Mouse (Mus musculus): ENCODE measurements around the gene Olfr723. TPM values are rescaled to one million over a fixed set of nuclear protein-coding genes. Genes with fewer than 3 reads are reported as not detected.
"Not testable (repeated sequence)": the region's sequence is repeated elsewhere in the genome, so short reads cannot be mapped to it uniquely, and the experiment has no call there.

Gene Olfr723
- polyA plus RNA-seq (2015; fragmentation: Nextera tagmentation; extraction: Ambion mirVana) = not detected in 2 replicates

GRCm38 (mm10) chr14:49931687-49932086 lies at the start of gene Olfr723:
Gene Olfr723 (minus strand): TSS chr14:49931787.
- ATAC-seq (replicated peaks; ENCODE audit: low FRiP score, low read depth); H3K27me3 ChIP-seq (ENCODE audit: insufficient read depth, low read length); H3K4me2 ChIP-seq (ENCODE audit: low read length); H3K4me1 ChIP-seq (replicated peaks; ENCODE audit: insufficient read depth, low read length); DNase-seq (ENCODE audit: low spot score); H3K36me3 ChIP-seq (ENCODE audit: insufficient read depth, low read length); H3K9me3 ChIP-seq (replicated peaks; ENCODE audit: low read length); H3K9ac ChIP-seq (ENCODE audit: low read depth, low read length); H3K27ac ChIP-seq; H3K4me3 ChIP-seq (replicated peaks; ENCODE audit: low read depth, low read length): not testable (repeated sequence)

- H3K36me3 ChIP-seq (ENCODE audit: insufficient read depth, low read length); H3K9ac ChIP-seq (ENCODE audit: low read depth, low read length); H3K4me1 ChIP-seq (replicated peaks; ENCODE audit: insufficient read depth, low read length); H3K9me3 ChIP-seq (replicated peaks; ENCODE audit: low read length); DNase-seq (ENCODE audit: low spot score); H3K4me2 ChIP-seq (ENCODE audit: low read length); H3K27ac ChIP-seq; H3K27me3 ChIP-seq (ENCODE audit: insufficient read depth, low read length); ATAC-seq (replicated peaks; ENCODE audit: low FRiP score, low read depth); H3K4me3 ChIP-seq (replicated peaks; ENCODE audit: low read depth, low read length): not testable (repeated sequence)
- 70% methylated on average over 1 of the region's 1 CpGs for WGBS
Measured at GRCm38 (mm10) chr14:49963174-49963573, 31.6 kb upstream of the Olfr723 start, which contains the start of gene Olfr724. Gene Olfr724 (minus strand): TSS chr14:49963274.

- Histone ChIP-seq H3K9ac (ENCODE audit: low read depth, low read length) (no peak overlapping the region), H3K9me3 (replicated peaks; ENCODE audit: low read length) (no peaks in the 10 kb centered on the region), H3K4me1 (replicated peaks; ENCODE audit: insufficient read depth, low read length) (no peaks in the 10 kb centered on the region), H3K4me3 (replicated peaks; ENCODE audit: low read depth, low read length) (no peak overlapping the region), H3K36me3 (ENCODE audit: insufficient read depth, low read length) (no peaks in the 10 kb centered on the region), H3K27me3 (ENCODE audit: insufficient read depth, low read length) (no peaks in the 10 kb centered on the region), H3K27ac (no peak overlapping the region), H3K4me2 (ENCODE audit: low read length) (no peak overlapping the region)
- 38% methylated on average over 2 of the region's 2 CpGs for WGBS
- DNase-seq (ENCODE audit: low spot score) = no peak
- no peak for ATAC-seq (replicated peaks; ENCODE audit: low FRiP score, low read depth)
- no peak for TF ChIP-seq CTCF (IDR thresholded peaks at IDR 0.05; ENCODE audit: low read depth)
Measured at GRCm38 (mm10) chr14:49955890-49956289, 24.3 kb upstream of the Olfr723 start.

GRCm38 (mm10) chr14:49901899-49902298 lies 29.7 kb downstream of the Olfr723 start, which contains the start of gene Olfr722:
Gene Olfr722 (minus strand): TSS chr14:49901999.
- H3K9me3 ChIP-seq (replicated peaks; ENCODE audit: low read length) = no peaks in the 10 kb centered on the region
- H3K4me1 ChIP-seq (replicated peaks; ENCODE audit: insufficient read depth, low read length) = no peaks in the 10 kb centered on the region
- H3K4me3 ChIP-seq (replicated peaks; ENCODE audit: low read depth, low read length) = no peak within 1 kb of the TSS
- ATAC-seq (replicated peaks; ENCODE audit: low FRiP score, low read depth) (no peak), DNase-seq (ENCODE audit: low spot score) (no peak)
- no peaks in the 10 kb centered on the region for H3K36me3 ChIP-seq (ENCODE audit: insufficient read depth, low read length)
- no peak within 1 kb of the TSS for H3K4me2 ChIP-seq (ENCODE audit: low read length)
- no peak within 1 kb of the TSS for H3K9ac ChIP-seq (ENCODE audit: low read depth, low read length)
- H3K27ac ChIP-seq = no peak within 1 kb of the TSS
- no peaks in the 10 kb centered on the region for H3K27me3 ChIP-seq (ENCODE audit: insufficient read depth, low read length)
- TF ChIP-seq CTCF (IDR thresholded peaks at IDR 0.05; ENCODE audit: low read depth) = no peak

Other genes starting within 250 kb of the Olfr723 start
- gene Armh4, start 148.4 kb downstream of the Olfr723 start, polyA plus RNA-seq (2015; fragmentation: Nextera tagmentation; extraction: Ambion mirVana) = 6.3 and 7.5 TPM in 2 replicates
- gene Olfr722, start 29.8 kb downstream of the Olfr723 start, polyA plus RNA-seq (2015; fragmentation: Nextera tagmentation; extraction: Ambion mirVana) = not detected in 2 replicates
- not detected in 2 replicates for gene Olfr724, start 31.5 kb upstream of the Olfr723 start, polyA plus RNA-seq (2015; fragmentation: Nextera tagmentation; extraction: Ambion mirVana)
- gene Olfr725, start 108.6 kb upstream of the Olfr723 start, polyA plus RNA-seq (2015; fragmentation: Nextera tagmentation; extraction: Ambion mirVana) = not detected in 2 replicates
- gene Olfr726, start 159.2 kb upstream of the Olfr723 start, polyA plus RNA-seq (2015; fragmentation: Nextera tagmentation; extraction: Ambion mirVana) = not detected in 2 replicates
- not detected in 2 replicates for gene Olfr727, start 191.4 kb upstream of the Olfr723 start, polyA plus RNA-seq (2015; fragmentation: Nextera tagmentation; extraction: Ambion mirVana)
- not detected in 2 replicates for gene Olfr728, start 210.9 kb upstream of the Olfr723 start, polyA plus RNA-seq (2015; fragmentation: Nextera tagmentation; extraction: Ambion mirVana)
- gene Olfr729, start 221.1 kb upstream of the Olfr723 start, polyA plus RNA-seq (2015; fragmentation: Nextera tagmentation; extraction: Ambion mirVana) = not detected in 2 replicates